Mouse (Mus musculus): ENCODE measurements at regions not wholly inside any gene's neighbourhood (a gene's known extent, or its start where the extent isn't known, plus 50 kb on each side); places are given as distances from the start of the nearest gene placed in this dataset.

DNA sequence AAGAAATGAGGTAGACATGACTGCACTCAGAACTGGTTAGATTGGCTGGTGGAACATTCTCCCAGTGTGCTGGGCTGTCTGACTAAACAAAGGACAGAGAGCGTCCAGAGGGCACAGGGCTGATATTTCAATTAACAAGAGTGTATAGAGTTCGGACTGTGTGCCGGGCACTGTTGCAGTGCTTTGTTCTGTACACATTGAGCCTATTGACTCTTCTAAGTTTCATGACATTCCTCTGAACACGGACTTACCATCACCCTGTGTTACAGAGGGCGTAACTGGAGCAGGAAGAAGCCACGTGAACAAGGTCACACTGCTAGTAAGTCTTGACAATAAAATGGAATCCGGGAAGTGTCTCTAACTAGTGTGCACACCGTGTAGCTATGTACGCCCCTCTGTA, 92.1 kb upstream of the Barx2 start:
- no peak for DNase-seq

DNA sequence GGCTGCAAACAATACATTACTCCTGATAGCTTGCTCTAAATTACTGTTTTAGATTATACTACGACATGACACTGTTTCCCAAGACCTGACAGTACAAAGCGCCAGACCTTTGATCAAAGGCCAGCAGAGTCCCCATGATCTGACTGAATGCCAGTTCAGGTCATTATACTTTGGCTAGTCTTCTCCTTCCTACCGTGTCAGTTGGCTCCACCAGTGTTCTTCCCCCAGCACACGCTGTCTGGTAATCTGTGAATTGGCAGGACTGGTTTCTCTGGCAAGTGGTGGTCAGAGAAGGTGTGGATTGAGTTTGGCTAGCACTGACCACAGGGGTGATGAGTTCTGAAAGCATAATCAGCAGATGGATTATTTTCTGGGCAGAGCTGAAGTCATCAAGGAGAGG, 93.1 kb upstream of the Barx2 start:
- no peak for DNase-seq

- no peak for DNase-seq
Observed at GRCm38 (mm10) chr9:32010953-32011770, 97.9 kb upstream of the Barx2 start.

GRCm38 (mm10) chr9:32016286-32016685, 99.7 kb upstream of the Arhgap32 start:
- DNase-seq, result no peak

- DNase-seq, result no peak
Observed at GRCm38 (mm10) chr9:32018020-32018419, 97.9 kb upstream of the Arhgap32 start.

GRCm38 (mm10) chr9:32019786-32020185, 96.2 kb upstream of the Arhgap32 start:
- no peak for DNase-seq

GRCm38 (mm10) chr9:32020942-32021731, 94.8 kb upstream of the Arhgap32 start:
- DNase-seq, result no peak

DNA sequence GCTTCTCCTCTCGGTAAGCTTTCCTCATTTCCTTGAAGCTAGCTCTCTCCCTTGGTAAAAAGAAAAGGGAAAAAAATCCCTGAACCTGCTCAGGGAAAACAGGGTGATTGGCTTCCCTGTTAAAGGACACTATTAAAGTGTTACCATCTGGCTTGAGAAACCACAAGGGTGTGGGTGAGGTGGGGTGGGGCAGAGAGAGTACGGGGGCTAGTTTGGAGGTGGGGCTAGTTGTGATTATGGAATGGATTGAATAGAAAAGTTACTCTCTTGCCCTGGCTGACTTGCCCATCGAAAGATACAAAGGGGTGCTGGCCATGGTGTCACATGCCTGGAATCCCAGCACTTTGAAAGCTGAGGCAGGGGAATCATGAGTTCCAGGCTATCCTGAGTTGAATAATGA, 94.2 kb upstream of the Arhgap32 start:
- DNase-seq, result no peak

DNA sequence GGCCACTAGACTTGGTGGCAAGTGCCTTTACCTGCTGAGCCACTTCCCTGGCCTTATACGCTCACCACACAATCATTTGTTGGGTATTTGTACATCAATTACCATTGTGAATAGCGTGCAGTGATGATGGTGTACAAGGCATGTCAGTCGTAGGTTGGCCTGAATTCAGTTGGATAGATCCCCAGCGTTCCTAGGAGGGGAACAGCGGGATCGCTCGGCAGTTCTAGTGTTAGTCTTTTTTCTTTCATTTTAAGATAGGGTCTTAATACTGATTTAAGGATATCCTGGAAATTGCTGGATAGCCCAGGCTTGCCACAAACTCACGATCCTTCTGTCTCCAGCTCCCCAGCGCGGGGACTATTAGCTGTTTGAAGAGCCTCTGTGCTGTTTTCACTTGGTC, 92.9 kb upstream of the Arhgap32 start:
- DNase-seq, result no peak

DNA sequence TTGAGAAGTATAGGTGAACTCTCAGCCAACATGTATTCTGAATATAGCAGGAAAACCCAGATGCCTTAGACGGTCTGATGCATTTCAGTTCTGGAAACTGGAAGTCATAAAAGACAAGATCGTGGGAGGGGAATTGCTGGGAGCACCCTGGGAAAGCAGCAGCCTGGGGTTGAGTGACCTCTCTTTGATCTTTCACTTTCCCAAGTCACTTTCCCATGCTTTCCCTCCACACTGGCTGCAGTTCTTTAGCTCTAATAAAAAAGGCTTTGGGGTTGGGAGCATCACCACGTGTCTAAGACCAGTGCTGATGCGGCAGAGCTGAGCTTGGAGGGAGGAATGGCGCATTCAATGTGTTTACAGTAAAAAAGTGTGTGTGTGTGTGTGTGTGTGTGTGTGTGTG, 91.2 kb upstream of the Arhgap32 start:
- no peak for DNase-seq

GRCm38 (mm10) chr9:32027962-32028361, 88.0 kb upstream of the Arhgap32 start:
- no peak for DNase-seq

- DNase-seq, result no peak
Observed at GRCm38 (mm10) chr9:32029001-32029400, 86.9 kb upstream of the Arhgap32 start.

GRCm38 (mm10) chr9:32029786-32030185, 86.2 kb upstream of the Arhgap32 start:
- DNase-seq, result no peak

GRCm38 (mm10) chr9:32030203-32030602, 85.7 kb upstream of the Arhgap32 start:
- DNase-seq, result no peak

GRCm38 (mm10) chr9:32031950-32032453, 83.9 kb upstream of the Arhgap32 start:
- DNase-seq, result peak; percentile 90

- peak; percentile 55 for DNase-seq
Observed at GRCm38 (mm10) chr9:32032521-32033185, 83.3 kb upstream of the Arhgap32 start.

- DNase-seq, result no peak
Observed at GRCm38 (mm10) chr9:32033937-32034336, 82.0 kb upstream of the Arhgap32 start.

DNA sequence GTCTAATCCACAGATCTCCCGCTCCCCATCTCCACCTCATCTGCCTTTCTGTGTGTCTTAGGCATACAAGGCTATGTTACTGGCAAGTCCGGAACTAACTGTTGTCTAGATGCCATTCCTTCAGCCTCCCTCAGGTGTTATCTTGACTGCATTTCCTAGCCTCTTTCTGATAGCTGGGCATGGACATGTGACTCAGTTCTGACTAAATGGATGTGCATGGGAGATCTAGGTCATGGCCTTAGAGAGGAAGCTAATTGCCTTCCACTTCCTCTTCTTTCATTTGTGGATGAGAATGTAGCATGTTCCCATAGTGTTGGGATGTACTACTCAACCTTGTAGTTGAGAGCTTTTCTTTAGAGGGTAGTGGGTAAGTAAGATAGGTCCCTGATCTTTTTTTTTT, 75.9 kb upstream of the Arhgap32 start:
- DNase-seq, result no peak

DNA sequence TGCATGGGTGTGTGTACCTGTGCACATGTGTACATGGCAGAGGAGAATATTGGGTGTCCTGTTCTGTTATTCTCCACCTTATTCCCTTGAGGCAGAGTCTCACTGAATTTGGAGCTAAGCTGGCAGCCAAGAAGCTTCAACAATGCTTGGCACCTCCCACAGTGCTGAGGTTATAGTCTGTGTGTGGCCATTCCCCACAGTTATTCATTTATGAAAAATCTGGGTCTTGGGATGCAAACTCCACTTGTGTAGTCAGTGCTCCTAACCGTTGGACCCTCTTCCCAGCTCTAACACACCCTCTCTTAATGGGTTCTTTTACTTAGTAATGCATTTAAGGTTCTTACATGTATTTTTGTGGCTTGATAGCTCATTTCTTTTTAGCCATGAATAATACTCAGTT, 72.6 kb upstream of the Arhgap32 start:
- DNase-seq, result no peak

GRCm38 (mm10) chr9:32046791-32047190, 69.1 kb upstream of the Arhgap32 start:
- DNase-seq, result no peak

DNA sequence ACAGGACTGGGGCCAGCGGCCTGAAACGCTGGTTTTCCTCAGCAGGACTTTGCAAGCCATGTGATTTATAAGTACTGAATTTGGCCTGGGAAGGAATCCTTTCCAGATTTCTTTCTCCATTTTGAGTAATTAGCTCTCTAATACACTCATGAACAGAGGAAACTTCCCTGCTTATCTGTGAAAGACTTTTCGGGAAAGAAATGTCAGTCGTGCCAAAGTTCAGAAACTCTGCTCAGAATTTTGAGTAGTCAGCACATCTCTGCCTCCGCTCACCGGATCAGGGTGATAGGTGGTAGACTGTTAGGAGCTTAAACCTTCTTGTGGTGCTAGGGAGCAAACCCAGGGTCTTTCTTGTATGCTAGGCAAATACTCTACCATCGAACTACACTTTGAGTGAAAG, 67.0 kb upstream of the Arhgap32 start:
- no peak for DNase-seq

- DNase-seq, result no peak
Observed at GRCm38 (mm10) chr9:32049546-32049945, 66.4 kb upstream of the Arhgap32 start.

- no peak for DNase-seq
Observed at GRCm38 (mm10) chr9:32053886-32054615, 61.9 kb upstream of the Arhgap32 start.
